Mouse (Mus musculus): ENCODE data around the gene Kif21b.

The Kif21b gene

GRCm38 (mm10) chr1:136128944-136129589 lies 2.1 kb upstream of the Kif21b start:
- DNase-seq (ENCODE audit: low spot score in 2 of 2): no peak

- no peak for DNase-seq (ENCODE audit: low spot score in 2 of 2)
Observed at GRCm38 (mm10) chr1:136130107-136130506, 1.1 kb upstream of the Kif21b start.

DNA sequence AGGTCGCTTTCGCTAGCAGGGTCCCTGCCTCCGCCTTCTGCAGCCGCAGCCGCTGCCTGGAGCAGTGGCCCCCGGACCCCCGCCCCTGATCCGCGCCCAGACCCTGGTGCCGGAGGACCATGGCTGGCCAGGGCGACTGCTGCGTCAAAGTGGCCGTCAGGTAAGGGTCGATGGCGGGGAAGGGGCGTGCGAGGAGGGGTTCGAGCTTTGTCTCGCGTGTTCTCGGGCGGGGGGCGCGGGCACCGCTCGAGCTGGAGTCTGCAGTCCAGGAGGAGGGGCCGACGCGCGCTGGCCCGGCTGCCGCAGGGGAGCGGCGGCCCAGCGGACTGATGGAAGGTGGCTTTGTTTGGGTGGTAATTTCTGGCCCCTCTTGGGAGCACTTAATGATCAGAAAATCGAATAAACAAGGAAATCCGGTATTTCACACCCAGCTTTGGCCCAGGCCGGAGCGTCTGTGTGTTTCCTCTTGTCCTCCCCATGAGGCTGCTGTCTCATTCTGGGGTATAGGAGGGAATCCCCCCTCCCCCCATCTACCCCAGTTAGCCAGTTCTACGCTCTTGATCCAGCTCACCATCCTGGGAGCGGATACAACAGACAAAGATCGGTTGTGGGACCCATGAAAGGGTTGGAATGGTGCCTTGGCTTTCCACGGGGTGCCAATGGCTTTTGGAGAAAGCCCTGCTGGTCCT lies 558 bp downstream of the Kif21b start:
- no peak for DNase-seq (ENCODE audit: low spot score in 2 of 2)

GRCm38 (mm10) chr1:136132386-136133201 lies 1.4 kb downstream of the Kif21b start:
- DNase-seq (ENCODE audit: low spot score in 2 of 2): no peak

DNA sequence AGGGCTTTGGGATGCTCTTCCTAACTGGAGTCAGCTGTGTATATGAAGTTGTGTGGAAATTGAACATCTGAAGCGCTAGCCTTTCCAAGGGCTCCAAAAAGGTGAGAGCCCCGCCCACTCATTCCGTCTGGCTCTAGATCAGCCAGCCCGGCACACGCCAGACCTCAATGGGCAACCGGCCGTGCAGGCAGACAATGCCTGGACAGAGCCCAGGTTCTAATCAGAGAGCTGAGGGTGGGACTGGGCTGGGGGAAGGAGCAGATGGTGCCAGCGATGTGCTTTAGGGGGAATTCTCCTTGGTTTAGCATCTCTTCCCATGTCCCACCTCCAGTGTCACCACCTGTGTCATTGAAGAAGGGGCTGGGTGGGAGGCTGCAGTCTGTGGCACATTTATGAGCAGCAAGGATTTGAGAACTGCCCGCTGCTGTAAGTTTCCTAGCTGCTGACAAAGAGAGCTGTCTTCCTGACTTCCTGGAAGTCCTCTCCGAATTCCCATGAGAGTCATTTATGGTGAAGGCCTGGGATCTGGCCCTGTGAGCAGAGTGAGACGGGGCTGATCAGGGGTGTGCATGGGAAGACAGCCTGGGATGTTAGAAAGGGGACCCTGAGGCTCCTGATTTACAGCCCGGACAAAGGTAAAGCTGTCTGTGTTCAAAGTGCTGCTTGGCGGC lies 2.5 kb downstream of the Kif21b start:
- no peak for DNase-seq (ENCODE audit: low spot score in 2 of 2)

DNA sequence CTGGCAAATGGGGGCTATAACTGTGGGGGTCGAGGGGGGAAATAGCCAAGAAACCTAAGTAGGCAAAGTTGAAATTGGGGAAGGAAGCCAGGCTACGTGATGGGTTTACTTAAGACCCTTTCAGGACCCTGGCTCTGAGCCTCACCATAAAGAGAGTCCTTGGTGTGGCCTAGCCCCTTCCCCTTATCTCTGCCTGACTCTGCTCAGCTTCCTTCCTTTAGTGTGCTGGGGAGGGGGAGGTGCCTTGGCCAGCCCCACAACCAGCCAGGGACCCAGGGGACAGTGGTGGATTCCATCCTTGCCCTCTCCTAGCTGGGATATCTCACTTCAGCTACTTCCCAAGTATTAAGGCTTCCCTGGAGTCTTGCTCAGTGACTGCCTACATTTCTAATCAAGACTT lies 3.4 kb downstream of the Kif21b start:
- DNase-seq (ENCODE audit: low spot score in 2 of 2): no peak

DNA sequence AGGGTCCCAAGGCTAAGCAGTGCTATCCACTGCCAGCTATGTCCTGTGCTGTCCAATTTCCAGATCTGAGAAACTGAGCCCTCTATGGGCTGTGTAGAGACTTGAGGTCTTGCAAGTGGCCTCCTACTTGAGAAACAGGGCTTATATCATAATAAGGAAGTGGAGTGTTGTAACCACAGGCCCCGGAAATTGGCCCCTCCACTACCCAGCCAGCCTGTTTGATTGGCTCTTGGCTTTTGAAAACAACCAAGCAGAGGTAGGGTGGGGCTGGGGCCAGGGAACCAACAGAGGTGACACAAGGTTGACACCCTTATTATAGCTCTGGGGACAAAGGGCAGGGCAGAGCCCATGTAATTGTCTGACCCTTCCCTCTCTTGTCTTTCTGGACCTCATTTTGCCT lies 3.9 kb downstream of the Kif21b start:
- DNase-seq (ENCODE audit: low spot score in 2 of 2): no peak

DNA sequence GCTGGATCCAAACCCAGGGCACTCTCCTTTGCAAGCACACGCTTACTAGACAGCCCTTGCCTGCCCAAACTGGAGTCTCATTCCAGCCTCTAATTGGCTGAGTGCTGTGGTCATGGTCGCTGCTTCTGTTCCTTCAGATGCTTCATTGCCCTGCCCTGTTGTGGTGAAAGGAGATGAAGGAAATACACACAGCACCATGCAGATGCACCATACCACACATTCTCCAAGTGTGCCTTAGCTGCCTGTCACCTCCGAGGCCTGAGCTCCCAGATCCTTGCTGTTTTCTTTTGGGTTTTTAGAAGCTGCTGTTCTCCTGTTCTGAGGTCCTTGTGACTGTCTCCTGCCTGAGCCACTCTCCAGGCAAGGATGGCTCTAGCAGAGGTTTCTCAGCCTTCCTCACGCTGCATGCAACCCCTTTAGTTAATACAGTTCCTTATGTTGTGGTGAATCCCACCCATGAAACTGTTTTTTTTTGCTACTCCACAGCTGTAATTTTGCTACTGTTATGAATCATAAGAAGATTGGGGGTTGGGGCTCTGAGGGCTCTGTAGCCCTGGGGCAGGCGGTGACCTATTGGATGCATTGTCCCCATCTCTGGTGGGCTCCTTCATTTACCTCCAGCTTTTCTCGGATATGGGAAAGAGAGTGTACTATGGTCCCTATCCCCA lies 4.7 kb downstream of the Kif21b start:
- no peak for DNase-seq (ENCODE audit: low spot score in 2 of 2)

- DNase-seq (ENCODE audit: low spot score in 2 of 2): no peak
Observed at GRCm38 (mm10) chr1:136136547-136136946, 5.4 kb downstream of the Kif21b start.

DNA sequence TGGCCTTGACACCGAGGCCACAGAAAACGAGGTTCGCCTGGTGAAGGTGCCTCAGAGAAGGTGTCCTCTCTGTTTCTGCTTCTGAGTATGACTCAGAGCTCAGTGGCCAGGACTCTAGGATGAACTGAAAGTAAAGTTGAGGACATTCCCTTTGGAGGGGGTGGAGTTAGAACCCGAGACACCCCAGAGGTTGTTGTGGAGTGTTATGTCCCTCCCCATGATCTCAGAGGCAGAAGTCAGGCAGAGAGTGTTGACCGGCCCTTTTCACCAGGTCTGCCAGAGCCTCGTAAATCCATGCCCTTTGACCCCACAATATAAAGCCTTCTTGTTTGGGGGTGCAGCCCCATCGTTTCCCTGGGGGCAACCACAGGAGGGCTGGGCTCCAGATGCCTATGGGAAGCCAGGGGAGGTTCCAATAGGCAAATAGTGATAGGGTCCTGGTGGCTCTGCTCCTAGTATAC lies 5.9 kb downstream of the Kif21b start:
- no peak for DNase-seq (ENCODE audit: low spot score in 2 of 2)

- peak in 1 of 2 experiments; percentile 77 for DNase-seq (ENCODE audit: low spot score in 2 of 2)
Observed at GRCm38 (mm10) chr1:136137575-136137974, 6.4 kb downstream of the Kif21b start.

GRCm38 (mm10) chr1:136138191-136138830 lies 7.1 kb downstream of the Kif21b start:
- no peak for DNase-seq (ENCODE audit: low spot score in 2 of 2)

- peak in 1 of 2 experiments; percentile 57 for DNase-seq (ENCODE audit: low spot score in 2 of 2)
Observed at GRCm38 (mm10) chr1:136139990-136140640, 8.9 kb downstream of the Kif21b start.

GRCm38 (mm10) chr1:136141176-136141950 lies 10.2 kb downstream of the Kif21b start:
- DNase-seq (ENCODE audit: low spot score in 2 of 2): no peak

GRCm38 (mm10) chr1:136142336-136142735 lies 11.1 kb downstream of the Kif21b start:
- DNase-seq (ENCODE audit: low spot score in 2 of 2): no peak

GRCm38 (mm10) chr1:136143514-136143913 lies 12.3 kb downstream of the Kif21b start:
- DNase-seq (ENCODE audit: low spot score in 2 of 2): no peak

- no peak for DNase-seq (ENCODE audit: low spot score in 2 of 2)
Observed at GRCm38 (mm10) chr1:136149702-136150101, 18.5 kb downstream of the Kif21b start.

- DNase-seq (ENCODE audit: low spot score in 2 of 2): no peak
Observed at GRCm38 (mm10) chr1:136151371-136151770, 20.2 kb downstream of the Kif21b start.

- DNase-seq (ENCODE audit: low spot score in 2 of 2): no peak
Observed at GRCm38 (mm10) chr1:136156304-136156703, 25.1 kb downstream of the Kif21b start.

DNA sequence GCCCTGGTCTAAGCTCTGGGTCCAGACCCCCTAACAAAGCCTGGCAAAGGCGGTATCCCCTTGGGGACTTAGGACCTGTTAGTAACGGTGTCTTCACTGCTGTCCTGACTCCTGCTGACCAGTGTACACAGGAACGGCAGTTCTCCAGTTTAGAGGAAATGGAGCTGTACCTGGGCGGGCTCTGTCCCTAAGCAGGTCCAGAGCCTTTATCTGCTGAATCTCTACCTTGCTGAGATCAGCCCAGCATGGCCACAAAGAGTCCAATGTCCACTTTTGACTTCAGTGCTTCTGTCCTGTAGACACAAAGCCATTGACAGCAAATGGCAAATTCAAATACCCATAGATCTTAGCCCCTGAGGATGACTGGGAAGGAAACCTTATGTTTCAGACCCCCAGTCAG lies 25.8 kb downstream of the Kif21b start:
- DNase-seq (ENCODE audit: low spot score in 2 of 2): no peak
